Comparison of ENCODE assay signal across 24 mouse cellular contexts in genomic region chr11:53427993-53428715, GRCm38 (mm10). TPM values are rescaled to one million over a fixed set of nuclear protein-coding genes. Genes with fewer than 3 reads are reported as not detected.
DNase-seq lines count a peak whose midpoint lies in the region; ATAC-seq and TF ChIP-seq lines count a peak whose summit lies in the region.
"Had no signal": no experiment of that assay in that cellular context is flagged by ENCODE, and none has a peak within 500 bp of the region (broad histone marks: within the 10 kb centered on the region; RNA-seq: fewer than 3 reads in every experiment).

No protein-coding gene starts in this region.

- peaks cover 7% of the 10 kb centered on the region; the same call in 1 of the 2 replicates for H3K4me1 ChIP-seq in intestine, embryonic 16.5 days (ENCODE audit: control insufficient read depth, insufficient read depth, low read length)
- peaks cover 8% of the 10 kb centered on the region; the same call in 1 of the 2 replicates for H3K4me1 ChIP-seq in intestine, embryonic 15.5 days (replicated peaks)
- peaks cover 8 to 21% of the 10 kb centered on the region in 2 experiments for H3K4me1 ChIP-seq in CH12.LX (ENCODE audit: control insufficient read depth in 1 of 2, insufficient read depth in 2 of 2)
- peaks cover 8 to 23% of the 10 kb centered on the region in 2 experiments for H3K4me1 ChIP-seq in MEL (ENCODE audit: control insufficient read depth in 1 of 2, insufficient read depth in 2 of 2, low read length in 2 of 2)
- H3K4me1 ChIP-seq in small intestine, adult 2 months (ENCODE audit: control insufficient read depth, insufficient read depth, insufficient read length, low read length) = peaks cover 39% of the 10 kb centered on the region
- peaks cover 8% of the 10 kb centered on the region; the same call in 1 of the 2 replicates for H3K4me1 ChIP-seq in forebrain, embryonic 14.5 days (ENCODE audit: control insufficient read depth, insufficient read depth, low read length)

- TF ChIP-seq EP300 in CH12.LX (IDR thresholded peaks at IDR 0.05; ENCODE audit: low read length) (no peak), MEL (IDR thresholded peaks at IDR 0.05; ENCODE audit: low read depth in 1 of 2, low read length in 2 of 2) (no peak)

- H3K9me3 ChIP-seq in intestine, embryonic 16.5 days (ENCODE audit: control insufficient read depth, low read length) = no peaks in the 10 kb centered on the region
- H3K9me3 ChIP-seq in intestine, embryonic 15.5 days = no peaks in the 10 kb centered on the region
- no peaks in the 10 kb centered on the region for H3K9me3 ChIP-seq in CH12.LX (replicated peaks; ENCODE audit: low read length)
- no peaks in the 10 kb centered on the region for H3K9me3 ChIP-seq in MEL (replicated peaks; ENCODE audit: insufficient read depth, low read length)
- H3K9me3 ChIP-seq in forebrain, embryonic 14.5 days (replicated peaks; ENCODE audit: control insufficient read depth, low read length) = no peaks in the 10 kb centered on the region
- H3K9me3 ChIP-seq: embryonic facial prominence, embryonic 10.5 days; forebrain, embryonic 10.5 days; forebrain, embryonic 15.5 days; G1E; hindbrain, embryonic 12.5 days had no signal

- no peak overlapping the region for H3K9ac ChIP-seq in intestine, embryonic 16.5 days (ENCODE audit: low read depth, low read length)
- no peak overlapping the region for H3K9ac ChIP-seq in intestine, embryonic 15.5 days
- H3K9ac ChIP-seq in CH12.LX (ENCODE audit: insufficient read depth, low read depth) = no peak overlapping the region
- H3K9ac ChIP-seq in MEL (ENCODE audit: control insufficient read depth, low read depth, low read length, poor library complexity, severe bottlenecking) = no peak overlapping the region
- H3K9ac ChIP-seq in forebrain, embryonic 14.5 days (ENCODE audit: low read length) = no peak overlapping the region
- H3K9ac ChIP-seq: forebrain, embryonic 15.5 days; hindbrain, embryonic 12.5 days had no signal

- no peaks in the 10 kb centered on the region for H3K27me3 ChIP-seq in intestine, embryonic 16.5 days (replicated peaks; ENCODE audit: control insufficient read depth, insufficient read depth, low read length)
- H3K27me3 ChIP-seq in intestine, embryonic 15.5 days (replicated peaks) = no peaks in the 10 kb centered on the region
- no peaks in the 10 kb centered on the region for H3K27me3 ChIP-seq in CH12.LX (replicated peaks)
- no peaks in the 10 kb centered on the region for H3K27me3 ChIP-seq in MEL (ENCODE audit: control insufficient read depth in 1 of 2, insufficient read depth in 2 of 2, low read length in 2 of 2)
- no peaks in the 10 kb centered on the region for H3K27me3 ChIP-seq in small intestine, adult 2 months (ENCODE audit: control insufficient read depth, insufficient read depth, low read length)
- H3K27me3 ChIP-seq in forebrain, embryonic 14.5 days (replicated peaks; ENCODE audit: control insufficient read depth, insufficient read depth, low read length) = no peaks in the 10 kb centered on the region
- H3K27me3 ChIP-seq: forebrain, embryonic 15.5 days; hindbrain, embryonic 12.5 days had no signal

- 0 out of 2 replicates have a peak overlapping the region, but pooled peaks have one; percentile 18 for H3K27ac ChIP-seq in intestine, embryonic 16.5 days (ENCODE audit: low read length)
- no peak overlapping the region for H3K27ac ChIP-seq in intestine, embryonic 15.5 days
- H3K27ac ChIP-seq in CH12.LX (ENCODE audit: insufficient read depth, low read depth) (no peak overlapping the region), MEL (ENCODE audit: control insufficient read depth, low read depth, low read length) (no peak overlapping the region)
- peak overlapping the region; percentile 100 for H3K27ac ChIP-seq in small intestine, adult 2 months (ENCODE audit: insufficient read depth, low read depth, low read length)
- H3K27ac ChIP-seq in forebrain, embryonic 14.5 days (ENCODE audit: low read depth, low read length) = no peak overlapping the region
- H3K27ac ChIP-seq: embryonic facial prominence, embryonic 10.5 days; forebrain, embryonic 10.5 days; forebrain, embryonic 15.5 days; hindbrain, embryonic 12.5 days had no signal

- TF ChIP-seq POLR2A in CH12.LX (IDR thresholded peaks at IDR 0.05; ENCODE audit: low read depth, low read length) (no peak), MEL (IDR thresholded peaks at IDR 0.05; ENCODE audit: control insufficient read depth in 1 of 2, insufficient read depth in 1 of 2, low read depth in 1 of 2, low read length in 2 of 2, poor library complexity in 1 of 2) (no peak; a peak in 2 of 4 replicates)
- no peak for TF ChIP-seq POLR2A in small intestine, adult 2 months (IDR thresholded peaks at IDR 0.05; ENCODE audit: low read depth, low read length)

- no peak overlapping the region for H3K4me3 ChIP-seq in intestine, embryonic 16.5 days (ENCODE audit: low read length)
- H3K4me3 ChIP-seq in intestine, embryonic 15.5 days (replicated peaks) = no peak overlapping the region
- H3K4me3 ChIP-seq in CH12.LX (replicated peaks in 1 of 3; ENCODE audit: low read depth in 2 of 3, low read length in 2 of 3, poor library complexity in 1 of 3) (no peak overlapping the region), MEL (ENCODE audit: control insufficient read depth in 1 of 2, insufficient read depth in 1 of 2, low read depth in 2 of 2, low read length in 2 of 2) (no peak overlapping the region)
- H3K4me3 ChIP-seq in small intestine, adult 2 months (ENCODE audit: low read depth, low read length) = no peak overlapping the region
- H3K4me3 ChIP-seq in forebrain, embryonic 14.5 days (ENCODE audit: low read depth, low read length) = no peak overlapping the region
- H3K4me3 ChIP-seq: embryonic facial prominence, embryonic 10.5 days; erythroblast, embryonic 14.5 days; forebrain, embryonic 15.5 days; hindbrain, embryonic 12.5 days had no signal

- dilution Hi-C loops in CH12.LX (cut with MboI; ENCODE audit: extremely low pct_ligation_motif_present, extremely low pct_unique_long_range_greater_than_20kb, low sequenced_read_pairs) = no loop called here

- TF ChIP-seq CTCF in CH12.LX (conservative IDR thresholded peaks at IDR 0.05 in 1 of 2, IDR thresholded peaks at IDR 0.05 in 1 of 2; ENCODE audit: low read depth in 2 of 2, low read length in 2 of 2) = no peak
- no peak for TF ChIP-seq CTCF in MEL (IDR thresholded peaks at IDR 0.05 in 2 of 3, conservative IDR thresholded peaks at IDR 0.05 in 1 of 3; ENCODE audit: control insufficient read depth in 1 of 3, insufficient read depth in 1 of 3, low read depth in 2 of 3, low read length in 3 of 3, poor library complexity in 1 of 3, severe bottlenecking in 1 of 3)
- no peak for TF ChIP-seq CTCF in small intestine, adult 2 months (IDR thresholded peaks at IDR 0.05; ENCODE audit: extremely low read depth, insufficient read length, insufficient replicate concordance, low read depth, low read length)

- peaks cover 7% of the 10 kb centered on the region for H3K36me3 ChIP-seq in intestine, embryonic 16.5 days (ENCODE audit: control insufficient read depth, insufficient read depth, low read length)
- peaks cover 9% of the 10 kb centered on the region; the same call in 1 of the 2 replicates for H3K36me3 ChIP-seq in intestine, embryonic 15.5 days
- H3K36me3 ChIP-seq in CH12.LX (replicated peaks in 1 of 2; ENCODE audit: control insufficient read depth in 1 of 2, insufficient read depth in 1 of 2, low read length in 1 of 2) (peaks cover 12 to 46% of the 10 kb centered on the region in 2 experiments), MEL (ENCODE audit: control insufficient read depth in 1 of 2, insufficient read depth in 2 of 2, low read length in 2 of 2) (peaks cover 7 to 23% of the 10 kb centered on the region in 2 experiments)
- H3K36me3 ChIP-seq in small intestine, adult 2 months (ENCODE audit: control insufficient read depth, insufficient read depth, low read length) = peaks cover 12% of the 10 kb centered on the region
- peaks cover 7% of the 10 kb centered on the region for H3K36me3 ChIP-seq in forebrain, embryonic 14.5 days (ENCODE audit: control insufficient read depth, insufficient read depth, low read length)

- H3K79me2 ChIP-seq in CH12.LX (replicated peaks; ENCODE audit: control insufficient read depth, extremely low read depth, insufficient read depth, poor library complexity, severe bottlenecking) = peaks cover 18% of the 10 kb centered on the region
- peaks cover 14% of the 10 kb centered on the region for H3K79me2 ChIP-seq in MEL (ENCODE audit: control insufficient read depth, insufficient read depth, low read length, poor library complexity)

- in situ Hi-C loops in CH12.LX (cut with MboI; ENCODE audit: low pct_ligation_motif_present, low pct_unique_long_range_greater_than_20kb, low sequenced_read_pairs) = no loop called here

- H3K4me2 ChIP-seq in intestine, embryonic 16.5 days (ENCODE audit: low read depth, low read length) = no peak overlapping the region
- H3K4me2 ChIP-seq in intestine, embryonic 15.5 days (replicated peaks) = no peak overlapping the region
- H3K4me2 ChIP-seq in CH12.LX (ENCODE audit: insufficient read depth, low read depth, poor library complexity, severe bottlenecking) = no peak overlapping the region
- no peak overlapping the region for H3K4me2 ChIP-seq in forebrain, embryonic 14.5 days (ENCODE audit: low read length)
- H3K4me2 ChIP-seq: forebrain, embryonic 15.5 days; hindbrain, embryonic 12.5 days had no signal

- TF ChIP-seq RAD21 in CH12.LX (IDR thresholded peaks at IDR 0.05; ENCODE audit: low read depth, low read length) (no peak), MEL (IDR thresholded peaks at IDR 0.05; ENCODE audit: low read depth, low read length) (no peak)

- no peak for ATAC-seq in intestine, embryonic 16.5 days
- ATAC-seq in intestine, embryonic 15.5 days = no peak
- no peak for ATAC-seq in forebrain, embryonic 14.5 days
- ATAC-seq: forebrain, embryonic 15.5 days; hindbrain, embryonic 16.5 days; inflammation-experienced regulatory T-cells, adult 6 months had no signal

- WGBS in intestine, embryonic 16.5 days = 84% methylated on average over 3 of the region's 3 CpGs
- 87% methylated on average over 3 of the region's 3 CpGs for WGBS in intestine, embryonic 15.5 days
- WGBS in small intestine, adult 2 months = 41% methylated on average over 3 of the region's 3 CpGs
- 91% methylated on average over 3 of the region's 3 CpGs for WGBS in forebrain, embryonic 14.5 days

- no peak for DNase-seq in CH12.LX (ENCODE audit: extremely low read depth)
- no peak for DNase-seq in MEL (ENCODE audit: low read depth, low spot score)
- no peak for DNase-seq in forebrain, embryonic 14.5 days (ENCODE audit: low spot score)
- DNase-seq: adrenal gland, postnatal 10 days; cerebellum, adult 11-12 months; cerebellum, adult 9-11 months; cerebellum, postnatal 36 days; gastrocnemius, postnatal 10 days; heart, postnatal 10 days; heart, postnatal 4 days had no signal

RNA-seq across cellular contexts. Expression of gene Uqcrq, which starts 2.5 kb away (rescaled TPM):
- polyA plus RNA-seq in intestine, embryonic 16.5 days (2015; fragmentation: Nextera tagmentation; extraction: Ambion mirVana) = 1,029 and 1,034 TPM in 2 replicates
- 791 and 876 TPM in 2 replicates for polyA plus RNA-seq in intestine, embryonic 15.5 days (2015; fragmentation: Nextera tagmentation; extraction: Ambion mirVana)
- 103 and 120 TPM in 2 replicates for total RNA-seq in CH12.LX (2012; rRNA removed)
- 136 and 168 TPM in 2 replicates for total RNA-seq in CH12.LX (2014; rRNA removed)
- polyA plus RNA-seq in CH12.LX (2012; ENCODE audit: insufficient read length, low read depth) = 642 and 765 TPM in 2 replicates
- total RNA-seq in MEL (2012; rRNA removed) = 72.4 and 85.3 TPM in 2 replicates
- 1,000 to 10,000 TPM in 1 of 2 experiments, not detected in 1; 1,130 TPM for polyA plus RNA-seq in MEL (2012; ENCODE audit: insufficient read depth in 1 of 2, insufficient read length in 2 of 2, low read depth in 1 of 2, low replicate concordance in 2 of 2, missing spikeins in 1 of 2)
- polyA plus RNA-seq in small intestine, adult 2 months (2012; rRNA removed) = 727 and 1,116 TPM in 2 replicates
- polyA plus RNA-seq in forebrain, embryonic 14.5 days (2014; fragmentation: Nextera tagmentation; extraction: Ambion mirVana) = 637 and 819 TPM in 2 replicates

RNA-seq across cellular contexts. Expression of gene Gdf9, which starts 2.7 kb away (rescaled TPM):
- 0.99 and 1.4 TPM in 2 replicates for polyA plus RNA-seq in intestine, embryonic 16.5 days (2015; fragmentation: Nextera tagmentation; extraction: Ambion mirVana)
- 1.3 and 1.6 TPM in 2 replicates for polyA plus RNA-seq in intestine, embryonic 15.5 days (2015; fragmentation: Nextera tagmentation; extraction: Ambion mirVana)
- total RNA-seq in CH12.LX (2012; rRNA removed) = 0.13 TPM in 2 replicates
- 0.16 TPM in 1 of 2 replicates, not detected in the other for total RNA-seq in CH12.LX (2014; rRNA removed)
- polyA plus RNA-seq in CH12.LX (2012; ENCODE audit: insufficient read length, low read depth) = not detected in 2 replicates
- total RNA-seq in MEL (2012; rRNA removed) = 0.42 and 0.49 TPM in 2 replicates
- polyA plus RNA-seq in MEL (2012; ENCODE audit: insufficient read depth in 1 of 2, insufficient read length in 2 of 2, low read depth in 1 of 2, low replicate concordance in 2 of 2, missing spikeins in 1 of 2) = under 1 TPM in 1 of 2 experiments, not detected in 1; 0.43 TPM
- polyA plus RNA-seq in small intestine, adult 2 months (2012; rRNA removed) = 0.80 and 1.3 TPM in 2 replicates
- polyA plus RNA-seq in forebrain, embryonic 14.5 days (2014; fragmentation: Nextera tagmentation; extraction: Ambion mirVana) = 3.3 and 3.9 TPM in 2 replicates
- polyA plus RNA-seq: erythroblast, embryonic 14.5 days; inflammation-experienced regulatory T-cells, adult 6 months had no signal

RNA-seq across cellular contexts. Expression of gene Leap2, which starts 5.2 kb away (rescaled TPM):
- 17.8 and 52.6 TPM in 2 replicates for polyA plus RNA-seq in intestine, embryonic 16.5 days (2015; fragmentation: Nextera tagmentation; extraction: Ambion mirVana)
- 7.3 and 12.9 TPM in 2 replicates for polyA plus RNA-seq in intestine, embryonic 15.5 days (2015; fragmentation: Nextera tagmentation; extraction: Ambion mirVana)
- total RNA-seq in CH12.LX (2012; rRNA removed) (not detected in 2 replicates), CH12.LX (2014; rRNA removed) (not detected in 2 replicates), MEL (2012; rRNA removed) (not detected in 2 replicates)
- polyA plus RNA-seq in CH12.LX (2012; ENCODE audit: insufficient read length, low read depth) (not detected in 2 replicates), MEL (2012; ENCODE audit: insufficient read depth in 1 of 2, insufficient read length in 2 of 2, low read depth in 1 of 2, low replicate concordance in 2 of 2, missing spikeins in 1 of 2) (under 1 TPM in 1 of 2 experiments, not detected in 1; 0.24 TPM)
- polyA plus RNA-seq in small intestine, adult 2 months (2012; rRNA removed) = 35.6 and 72.2 TPM in 2 replicates
- polyA plus RNA-seq in forebrain, embryonic 14.5 days (2014; fragmentation: Nextera tagmentation; extraction: Ambion mirVana) = not detected in 2 replicates
- total RNA-seq: G1E; gastrocnemius, postnatal 10 days; gastrocnemius, postnatal 4 days; heart, postnatal 10 days; heart, postnatal 4 days had no signal
- polyA plus RNA-seq: embryonic facial prominence, embryonic 10.5 days; embryonic facial prominence, embryonic 14.5 days; erythroblast, embryonic 14.5 days; forebrain, embryonic 10.5 days; forebrain, embryonic 15.5 days; G1E; heart, embryonic 14.5 days; hindbrain, embryonic 12.5 days had no signal

RNA-seq across cellular contexts. Expression of gene Gm10447, which starts 28.8 kb away (rescaled TPM):
- 0.06 and 0.07 TPM in 2 replicates for polyA plus RNA-seq in intestine, embryonic 16.5 days (2015; fragmentation: Nextera tagmentation; extraction: Ambion mirVana)
- polyA plus RNA-seq in intestine, embryonic 15.5 days (2015; fragmentation: Nextera tagmentation; extraction: Ambion mirVana) = 0.10 TPM in 1 of 2 replicates, not detected in the other
- total RNA-seq in CH12.LX (2012; rRNA removed) (not detected in 2 replicates), CH12.LX (2014; rRNA removed) (not detected in 2 replicates), MEL (2012; rRNA removed) (not detected in 2 replicates)
- polyA plus RNA-seq in CH12.LX (2012; ENCODE audit: insufficient read length, low read depth) (not detected in 2 replicates), MEL (2012; ENCODE audit: insufficient read depth in 1 of 2, insufficient read length in 2 of 2, low read depth in 1 of 2, low replicate concordance in 2 of 2, missing spikeins in 1 of 2) (not detected)
- polyA plus RNA-seq in small intestine, adult 2 months (2012; rRNA removed) = 0.04 TPM in 1 of 2 replicates, not detected in the other
- not detected in 2 replicates for polyA plus RNA-seq in forebrain, embryonic 14.5 days (2014; fragmentation: Nextera tagmentation; extraction: Ambion mirVana)
- total RNA-seq: G1E; gastrocnemius, postnatal 10 days; gastrocnemius, postnatal 4 days; heart, postnatal 4 days had no signal
- polyA plus RNA-seq: embryonic facial prominence, embryonic 14.5 days; erythroblast, embryonic 14.5 days; forebrain, embryonic 10.5 days; forebrain, embryonic 15.5 days; G1E; hindbrain, embryonic 16.5 days; inflammation-experienced regulatory T-cells, adult 6 months had no signal

RNA-seq across cellular contexts. Expression of gene Shroom1, which starts 28.9 kb away (rescaled TPM):
- 1.3 and 1.4 TPM in 2 replicates for polyA plus RNA-seq in intestine, embryonic 16.5 days (2015; fragmentation: Nextera tagmentation; extraction: Ambion mirVana)
- 1.3 and 1.5 TPM in 2 replicates for polyA plus RNA-seq in intestine, embryonic 15.5 days (2015; fragmentation: Nextera tagmentation; extraction: Ambion mirVana)
- total RNA-seq in CH12.LX (2012; rRNA removed) = not detected in 2 replicates
- not detected in 2 replicates for total RNA-seq in CH12.LX (2014; rRNA removed)
- not detected in 2 replicates for polyA plus RNA-seq in CH12.LX (2012; ENCODE audit: insufficient read length, low read depth)
- total RNA-seq in MEL (2012; rRNA removed) = not detected in 2 replicates
- polyA plus RNA-seq in MEL (2012; ENCODE audit: insufficient read depth in 1 of 2, insufficient read length in 2 of 2, low read depth in 1 of 2, low replicate concordance in 2 of 2, missing spikeins in 1 of 2) = under 1 TPM in 1 of 2 experiments, not detected in 1; 0.19 TPM
- polyA plus RNA-seq in small intestine, adult 2 months (2012; rRNA removed) = 2.6 and 3.0 TPM in 2 replicates
- 1.5 and 1.7 TPM in 2 replicates for polyA plus RNA-seq in forebrain, embryonic 14.5 days (2014; fragmentation: Nextera tagmentation; extraction: Ambion mirVana)
- polyA plus RNA-seq: erythroblast, embryonic 14.5 days; G1E had no signal

Comparison
In these comparisons a context has a peak if more than half of its experiments do, and no peak if none do; other contexts are left out.
1. H3K27ac ChIP-seq: peak in intestine, embryonic 16.5 days (single experiment) and small intestine, adult 2 months (single experiment); none in intestine, embryonic 15.5 days (single experiment), CH12.LX (single experiment), MEL (single experiment) and forebrain, embryonic 14.5 days (single experiment).